8 mouse cellular contexts compared by ENCODE assay signal in the genomic region with DNA sequence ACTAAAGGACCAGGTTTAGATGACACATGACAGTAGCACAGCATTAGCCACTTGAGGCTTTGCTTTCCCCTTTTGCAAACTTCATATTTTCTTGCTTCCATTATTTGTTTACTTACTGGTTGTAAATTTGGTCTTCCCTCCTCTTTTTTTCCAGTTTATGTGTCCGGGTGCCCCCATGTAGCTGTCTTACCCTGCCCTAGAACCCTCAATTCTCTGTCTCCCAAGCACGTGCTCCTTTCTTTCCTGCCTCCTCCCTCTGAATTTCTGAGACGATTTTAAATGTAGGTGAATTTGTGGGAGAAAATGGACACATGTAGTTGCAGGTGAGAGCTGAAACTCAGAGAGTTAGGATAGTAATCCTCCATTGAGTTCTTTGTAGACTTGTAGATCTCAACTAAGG. TPM values are rescaled to one million over a fixed set of nuclear protein-coding genes. Genes with fewer than 3 reads are reported as not detected.
DNase-seq lines count a peak whose midpoint lies in the region; ATAC-seq lines count a peak whose summit lies in the region.

No protein-coding gene starts in this region.

- H3K9ac ChIP-seq in kidney, embryonic 15.5 days, result peak overlapping the region; percentile 56
- H3K9ac ChIP-seq in hindbrain, embryonic 16.5 days (ENCODE audit: low read depth, low read length), result no peak overlapping the region
- no peak overlapping the region for H3K9ac ChIP-seq in midbrain, embryonic 14.5 days (replicated peaks; ENCODE audit: low read length)

- peak overlapping the region; percentile 60 for H3K4me3 ChIP-seq in kidney, embryonic 15.5 days (replicated peaks)
- peak overlapping the region; percentile 65 for H3K4me3 ChIP-seq in embryonic facial prominence, embryonic 10.5 days
- peak overlapping the region; percentile 54 for H3K4me3 ChIP-seq in hindbrain, embryonic 16.5 days (ENCODE audit: low read length)
- peak overlapping the region; percentile 49 for H3K4me3 ChIP-seq in midbrain, embryonic 14.5 days (replicated peaks; ENCODE audit: low read depth, low read length)

- no peak for ATAC-seq in kidney, embryonic 15.5 days (replicated peaks; ENCODE audit: low FRiP score)
- no peak for ATAC-seq in hindbrain, embryonic 16.5 days
- no peak for ATAC-seq in midbrain, embryonic 14.5 days (ENCODE audit: low FRiP score, low TSS enrichment)

- no peak overlapping the region for H3K27ac ChIP-seq in kidney, embryonic 15.5 days
- H3K27ac ChIP-seq in embryonic facial prominence, embryonic 10.5 days (replicated peaks), result no peak overlapping the region
- no peak overlapping the region for H3K27ac ChIP-seq in hindbrain, embryonic 16.5 days (ENCODE audit: low read depth, low read length)
- H3K27ac ChIP-seq in midbrain, embryonic 14.5 days (replicated peaks; ENCODE audit: low read depth, low read length), result no peak overlapping the region

- H3K36me3 ChIP-seq in kidney, embryonic 15.5 days, result peaks cover 17% of the 10 kb centered on the region
- peaks cover 30% of the 10 kb centered on the region for H3K36me3 ChIP-seq in embryonic facial prominence, embryonic 10.5 days (replicated peaks)
- H3K36me3 ChIP-seq in hindbrain, embryonic 16.5 days (ENCODE audit: control insufficient read depth, insufficient read depth, low read length), result no peaks in the 10 kb centered on the region
- no peaks in the 10 kb centered on the region for H3K36me3 ChIP-seq in midbrain, embryonic 14.5 days (ENCODE audit: control insufficient read depth, insufficient read depth, low read length)

- H3K4me1 ChIP-seq in kidney, embryonic 15.5 days, result 0 out of 2 replicates have a peak, but pooled peaks cover 8% of the 10 kb centered on the region
- peaks cover 7% of the 10 kb centered on the region for H3K4me1 ChIP-seq in embryonic facial prominence, embryonic 10.5 days
- H3K4me1 ChIP-seq in hindbrain, embryonic 16.5 days (ENCODE audit: control insufficient read depth, insufficient read depth, low read depth, low read length), result peaks cover 6% of the 10 kb centered on the region
- H3K4me1 ChIP-seq in midbrain, embryonic 14.5 days (ENCODE audit: control insufficient read depth, insufficient read depth, low read length), result peaks cover 3% of the 10 kb centered on the region; the same call in 1 of the 2 replicates

- peak overlapping the region; percentile 51 for H3K4me2 ChIP-seq in kidney, embryonic 15.5 days
- H3K4me2 ChIP-seq in hindbrain, embryonic 16.5 days (ENCODE audit: low read length), result peak overlapping the region; percentile 66
- peak overlapping the region; percentile 59 for H3K4me2 ChIP-seq in midbrain, embryonic 14.5 days (ENCODE audit: low read length)

- 47% methylated on average over 3 of the region's 3 CpGs for WGBS in kidney, embryonic 15.5 days
- WGBS in embryonic facial prominence, embryonic 10.5 days, result 63% methylated on average over 3 of the region's 3 CpGs
- WGBS in hindbrain, embryonic 16.5 days, result 61% methylated on average over 3 of the region's 3 CpGs
- 61% methylated on average over 3 of the region's 3 CpGs for WGBS in midbrain, embryonic 14.5 days

- H3K9me3 ChIP-seq in kidney, embryonic 15.5 days (replicated peaks), result no peaks in the 10 kb centered on the region
- H3K9me3 ChIP-seq in embryonic facial prominence, embryonic 10.5 days, result no peaks in the 10 kb centered on the region
- H3K9me3 ChIP-seq in hindbrain, embryonic 16.5 days (ENCODE audit: control insufficient read depth, low read length), result no peaks in the 10 kb centered on the region
- H3K9me3 ChIP-seq in midbrain, embryonic 14.5 days (ENCODE audit: control insufficient read depth, low read length), result no peaks in the 10 kb centered on the region

- intact Hi-C loops in left cerebral cortex, postnatal 36 days (cut with DNase I), result no loop called here

- peaks cover 45% of the 10 kb centered on the region for H3K27me3 ChIP-seq in kidney, embryonic 15.5 days
- peaks cover 69% of the 10 kb centered on the region for H3K27me3 ChIP-seq in embryonic facial prominence, embryonic 10.5 days (replicated peaks; ENCODE audit: low read depth, poor library complexity, severe bottlenecking)
- no peaks in the 10 kb centered on the region; the same call in 1 of the 2 replicates for H3K27me3 ChIP-seq in hindbrain, embryonic 16.5 days (replicated peaks; ENCODE audit: control insufficient read depth, insufficient read depth, low read length)
- no peaks in the 10 kb centered on the region for H3K27me3 ChIP-seq in midbrain, embryonic 14.5 days (ENCODE audit: control insufficient read depth, insufficient read depth, low read length)

- DNase-seq in kidney, postnatal 4 days, result no peak
- no peak for DNase-seq in embryonic facial prominence, embryonic 10.5 days (ENCODE audit: low spot score)
- no peak for DNase-seq in midbrain, embryonic 14.5 days
- no peak for DNase-seq in left cerebral cortex, postnatal 36 days (ENCODE audit: low spot score in 2 of 2)
- DNase-seq in urinary bladder, postnatal 4 days (ENCODE audit: low spot score in 2 of 2), result no peak
- DNase-seq in ovary, adult 18-20 months (ENCODE audit: low spot score), result no peak

RNA-seq across cellular contexts. Expression of a gene that starts 0.9 kb away (rescaled TPM):
- polyA plus RNA-seq in kidney, embryonic 15.5 days (2015; fragmentation: Nextera tagmentation; extraction: Ambion mirVana), result 13.8 and 14.0 TPM in 2 replicates
- 20.0 and 22.4 TPM in 2 replicates for polyA plus RNA-seq in embryonic facial prominence, embryonic 10.5 days (2016; fragmentation: Nextera tagmentation; extraction: Ambion mirVana)
- 4.7 and 5.2 TPM in 2 replicates for polyA plus RNA-seq in hindbrain, embryonic 16.5 days (2015; fragmentation: Nextera tagmentation; extraction: Ambion mirVana)
- polyA plus RNA-seq in midbrain, embryonic 14.5 days (2014; fragmentation: Nextera tagmentation; extraction: Ambion mirVana), result 3.6 and 5.9 TPM in 2 replicates
- 1 to 10 TPM; 5.8 to 7.2 TPM for total RNA-seq in left cerebral cortex, postnatal 36 days (2021)

RNA-seq across cellular contexts. Expression of a gene that starts 16.3 kb away (rescaled TPM):
- 0.15 TPM in 1 of 2 replicates, not detected in the other for polyA plus RNA-seq in kidney, embryonic 15.5 days (2015; fragmentation: Nextera tagmentation; extraction: Ambion mirVana)
- not detected in 2 replicates for polyA plus RNA-seq in embryonic facial prominence, embryonic 10.5 days (2016; fragmentation: Nextera tagmentation; extraction: Ambion mirVana)
- polyA plus RNA-seq in hindbrain, embryonic 16.5 days (2015; fragmentation: Nextera tagmentation; extraction: Ambion mirVana), result not detected in 2 replicates
- polyA plus RNA-seq in midbrain, embryonic 14.5 days (2014; fragmentation: Nextera tagmentation; extraction: Ambion mirVana), result not detected in 2 replicates
- 1 to 10 TPM; 4.9 to 8.0 TPM for total RNA-seq in left cerebral cortex, postnatal 36 days (2021)

RNA-seq across cellular contexts. Expression of a gene that starts 47.3 kb away (rescaled TPM):
- polyA plus RNA-seq in kidney, embryonic 15.5 days (2015; fragmentation: Nextera tagmentation; extraction: Ambion mirVana), result 17.7 and 20.3 TPM in 2 replicates
- 4.8 and 5.3 TPM in 2 replicates for polyA plus RNA-seq in embryonic facial prominence, embryonic 10.5 days (2016; fragmentation: Nextera tagmentation; extraction: Ambion mirVana)
- polyA plus RNA-seq in hindbrain, embryonic 16.5 days (2015; fragmentation: Nextera tagmentation; extraction: Ambion mirVana), result 0.41 and 0.43 TPM in 2 replicates
- 0.17 TPM in 1 of 2 replicates, not detected in the other for polyA plus RNA-seq in midbrain, embryonic 14.5 days (2014; fragmentation: Nextera tagmentation; extraction: Ambion mirVana)
- 1 to 10 TPM; 1.8 to 2.3 TPM for total RNA-seq in left cerebral cortex, postnatal 36 days (2021)
